In genomic region chr17:73882194-73882593, GRCm38 (mm10) we compare ENCODE assay signal across 9 mouse cellular contexts.
DNase-seq lines count a peak whose midpoint lies in the region; ATAC-seq and TF ChIP-seq lines count a peak whose summit lies in the region.
"Had no signal": no experiment of that assay in that cellular context is flagged by ENCODE, and none has a peak within 500 bp of the region (broad histone marks: within the 10 kb centered on the region; RNA-seq: fewer than 3 reads in every experiment).

No protein-coding gene starts in this region.

- peak; percentile 67 for TF ChIP-seq CTCF in olfactory bulb, adult 2 months (IDR thresholded peaks at IDR 0.05; ENCODE audit: insufficient read depth, low read depth, low read length)
- peak; percentile 79; the same call in 1 of the 2 replicates for TF ChIP-seq CTCF in thymus, adult 2 months (IDR thresholded peaks at IDR 0.05; ENCODE audit: borderline replicate concordance, control insufficient read depth, extremely low read depth, insufficient read depth, low read length, poor library complexity)

- peak; percentile 63 for DNase-seq in ES-CJ7 (ENCODE audit: low read depth, low spot score)
- DNase-seq in c-Kit-positive CD71-positive TER-119-positive erythroid progenitor cells, embryonic 14.5 days (ENCODE audit: low spot score) = peak; percentile 56
- peak; percentile 74 to 85 for DNase-seq in heart, postnatal 14 days
- DNase-seq in kidney, postnatal 4 days = peak; percentile 80 to 85
- peak; percentile 63 to 71 for DNase-seq in lung, adult 18-20 months
- peak; percentile 76 for DNase-seq in thymus, adult 2 months

- H3K27ac ChIP-seq in forebrain, embryonic 15.5 days (replicated peaks) = no peak overlapping the region
- no peak overlapping the region for H3K27ac ChIP-seq in olfactory bulb, adult 2 months (ENCODE audit: insufficient read depth, low read depth, low read length)
- no peak overlapping the region for H3K27ac ChIP-seq in thymus, adult 2 months (ENCODE audit: control insufficient read depth, insufficient read depth, low read length)
- H3K27ac ChIP-seq: macrophage had no signal

- H3K27me3 ChIP-seq in forebrain, embryonic 15.5 days = no peaks in the 10 kb centered on the region
- no peaks in the 10 kb centered on the region for H3K27me3 ChIP-seq in thymus, adult 2 months (ENCODE audit: control insufficient read depth, insufficient read depth, low read length)

- H3K4me3 ChIP-seq in forebrain, embryonic 15.5 days = no peak overlapping the region
- no peak overlapping the region for H3K4me3 ChIP-seq in olfactory bulb, adult 2 months (ENCODE audit: insufficient read depth, low read depth, low read length)
- no peak overlapping the region for H3K4me3 ChIP-seq in thymus, adult 2 months (ENCODE audit: control insufficient read depth, insufficient read depth, low read length)

- no peaks in the 10 kb centered on the region for H3K9me3 ChIP-seq in forebrain, embryonic 15.5 days

- no peaks in the 10 kb centered on the region for H3K4me1 ChIP-seq in forebrain, embryonic 15.5 days
- H3K4me1 ChIP-seq in olfactory bulb, adult 2 months (ENCODE audit: control insufficient read depth, insufficient read depth, low read length) = no peaks in the 10 kb centered on the region
- 0 out of 2 replicates have a peak, but pooled peaks cover 2% of the 10 kb centered on the region for H3K4me1 ChIP-seq in thymus, adult 2 months (replicated peaks; ENCODE audit: control insufficient read depth, insufficient read depth, low read length)

- H3K9ac ChIP-seq in forebrain, embryonic 15.5 days (replicated peaks) = no peak overlapping the region

- H3K36me3 ChIP-seq in forebrain, embryonic 15.5 days = no peaks in the 10 kb centered on the region
- no peaks in the 10 kb centered on the region for H3K36me3 ChIP-seq in thymus, adult 2 months (ENCODE audit: control insufficient read depth, insufficient read depth, low read length)

- H3K4me2 ChIP-seq in forebrain, embryonic 15.5 days (replicated peaks) = no peak overlapping the region

- 11% methylated on average over 9 of the region's 9 CpGs for WGBS in forebrain, embryonic 15.5 days
- 10% methylated on average over 9 of the region's 9 CpGs for WGBS in olfactory bulb, adult 2 months
- WGBS in thymus, adult 2 months = 16% methylated on average over 9 of the region's 9 CpGs

- intact Hi-C loops in heart, postnatal 14 days (cut with DNase I) = loop anchor here (1.0 to 10.0 kb wide), 6 partner anchors 78 to 1027 kb away; partner anchors contain the start of gene Ehd3

- no peak for TF ChIP-seq POLR2A in olfactory bulb, adult 2 months (IDR thresholded peaks at IDR 0.05; ENCODE audit: insufficient read depth, low read depth, low read length)
- no peak for TF ChIP-seq POLR2A in thymus, adult 2 months (IDR thresholded peaks at IDR 0.05; ENCODE audit: control insufficient read depth, extremely low read depth, insufficient read depth, low read length, poor library complexity)

- peak; percentile 92 for ATAC-seq in forebrain, embryonic 15.5 days (replicated peaks)
